Mouse (Mus musculus) lung, postnatal 0 days (tissue): ENCODE data around the gene Lbx2.

Experiments used
- CTCF ChIP-seq: IDR thresholded peaks from 2 replicates; pipeline ENCODE4 v1.5.1; 2016; ENCODE audit warnings: antibody characterized with exemption, mild to moderate bottlenecking
- EP300 ChIP-seq: IDR thresholded peaks from 2 replicates; pipeline ENCODE4 v1.6.1; 2016; ENCODE audit warnings: antibody characterized with exemption, mild to moderate bottlenecking, control low read depth

GRCm38 (mm10) chr6:83127419-83127818 is 41.3 kb downstream of the Lbx2 start:
- TF ChIP-seq CTCF (peak; percentile 49), EP300 (no peak)
